Comparison of ENCODE assay signal across 1 mouse cellular context in genomic region chr6:22340779-22341178, GRCm38 (mm10).
A peak's percentile ranks its signal among the peaks of the same experiment; 100 is the strongest.
TF ChIP-seq lines count a peak whose summit lies in the region.

No protein-coding gene starts in this region.

TF ChIP-seq in CH12.LX, 34 proteins besides CTCF, POLR2A, EP300 and RAD21 (continued from another document):
- no peak for TF ChIP-seq NELFE (IDR thresholded peaks at IDR 0.05; ENCODE audit: low read depth, low read length)
- TF ChIP-seq NRF1 (IDR thresholded peaks at IDR 0.05; ENCODE audit: low read depth, low read length): no peak
- no peak for TF ChIP-seq CHD1 (IDR thresholded peaks at IDR 0.05; ENCODE audit: low read depth, low read length)
- TF ChIP-seq RCOR1 (conservative IDR thresholded peaks at IDR 0.05; ENCODE audit: low read depth, low read length): no peak
- TF ChIP-seq MAZ (IDR thresholded peaks at IDR 0.05; ENCODE audit: low read depth, low read length): no peak
- TF ChIP-seq USF1 (IDR thresholded peaks at IDR 0.05; ENCODE audit: low read depth, low read length): peak; percentile 75
- TF ChIP-seq ZMIZ1 (IDR thresholded peaks at IDR 0.05; ENCODE audit: low read depth, low read length): no peak
- no peak for TF ChIP-seq ZC3H11A (IDR thresholded peaks at IDR 0.05; ENCODE audit: low read depth, low read length)
- TF ChIP-seq BHLHE40 (IDR thresholded peaks at IDR 0.05; ENCODE audit: low read depth, low read length): peak; percentile 89
- TF ChIP-seq UBTF (IDR thresholded peaks at IDR 0.05; ENCODE audit: low read depth, low read length): no peak
- TF ChIP-seq ETS1 (conservative IDR thresholded peaks at IDR 0.05; ENCODE audit: low read depth, low read length): no peak
